Mouse (Mus musculus) ovary, postnatal 14 days (tissue): Measurements from ENCODE around the gene Tcl1b5.
"Not testable (repeated sequence)": the region's sequence is repeated elsewhere in the genome, so short reads cannot be mapped to it uniquely, and the experiment has no call there.

ENCODE experiments used
- DNase-seq: peaks from one replicate; pipeline ENCODE4 v3.0.0; 2022; ENCODE audit warnings: low spot score

Gene Tcl1b5

DNA sequence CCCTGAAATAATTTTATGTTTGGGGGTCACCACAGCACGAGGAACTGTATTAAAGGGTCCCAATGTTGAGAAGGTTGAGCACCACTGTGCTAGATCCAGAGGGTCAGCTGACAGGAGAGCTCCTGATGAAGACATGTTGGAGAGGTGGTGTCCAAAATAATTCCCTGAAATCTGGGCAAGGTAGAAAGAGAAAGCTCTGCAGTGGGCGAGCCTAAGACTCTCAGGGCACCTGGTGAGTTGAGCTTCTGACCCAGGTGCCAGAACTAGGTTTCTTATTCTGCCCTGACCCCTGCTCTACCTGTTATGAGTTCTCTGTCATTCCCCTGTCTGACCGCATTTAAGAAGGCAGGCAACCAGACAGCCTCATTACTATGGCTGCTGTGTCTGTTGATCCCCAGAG is at the start of gene Tcl1b5:
Gene Tcl1b5, plus strand, starts transcription at position 301 of the 400 bp plus-strand sequence.
- DNase-seq = not testable (repeated sequence)

DNA sequence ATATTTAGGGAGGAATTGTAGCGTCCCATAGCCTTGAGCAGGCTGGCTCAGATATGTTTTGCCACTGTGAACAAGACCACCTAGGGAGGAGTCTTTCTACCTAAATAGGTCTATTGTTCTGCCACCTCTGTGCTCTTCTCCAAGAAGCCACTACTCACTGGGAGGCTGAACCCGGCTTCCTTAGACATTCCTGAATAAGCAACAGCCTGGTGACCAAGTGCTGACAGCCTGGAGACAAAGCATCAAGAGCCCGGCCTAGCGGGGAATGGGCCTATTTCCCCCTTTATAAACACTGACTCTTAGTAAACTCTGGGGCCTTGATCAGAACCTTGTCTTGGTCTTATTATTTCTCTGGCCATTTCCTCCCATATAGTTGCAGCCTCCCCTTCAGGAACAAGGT is 49.6 kb upstream of the Tcl1b5 start:
- DNase-seq = no peak

DNA sequence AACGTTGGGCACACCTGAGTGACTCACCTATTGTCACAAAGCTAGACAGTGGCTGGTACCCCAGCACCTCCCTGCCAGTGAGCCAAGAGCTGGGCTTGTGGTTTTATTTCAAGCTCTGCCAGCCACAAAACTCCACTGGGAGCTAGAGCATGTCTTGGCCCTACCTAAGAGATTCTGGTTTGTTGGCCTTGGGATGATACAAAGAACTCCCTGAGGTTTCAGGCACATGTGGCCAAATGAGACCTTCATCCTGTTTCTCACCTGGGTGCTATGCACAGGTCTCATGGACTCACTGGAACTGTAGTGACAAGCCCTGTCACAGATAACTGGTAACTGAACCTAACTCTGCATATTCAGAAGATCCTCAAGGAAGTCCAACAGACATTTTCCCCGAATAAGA is 48.5 kb upstream of the Tcl1b5 start:
- no peak for DNase-seq

DNA sequence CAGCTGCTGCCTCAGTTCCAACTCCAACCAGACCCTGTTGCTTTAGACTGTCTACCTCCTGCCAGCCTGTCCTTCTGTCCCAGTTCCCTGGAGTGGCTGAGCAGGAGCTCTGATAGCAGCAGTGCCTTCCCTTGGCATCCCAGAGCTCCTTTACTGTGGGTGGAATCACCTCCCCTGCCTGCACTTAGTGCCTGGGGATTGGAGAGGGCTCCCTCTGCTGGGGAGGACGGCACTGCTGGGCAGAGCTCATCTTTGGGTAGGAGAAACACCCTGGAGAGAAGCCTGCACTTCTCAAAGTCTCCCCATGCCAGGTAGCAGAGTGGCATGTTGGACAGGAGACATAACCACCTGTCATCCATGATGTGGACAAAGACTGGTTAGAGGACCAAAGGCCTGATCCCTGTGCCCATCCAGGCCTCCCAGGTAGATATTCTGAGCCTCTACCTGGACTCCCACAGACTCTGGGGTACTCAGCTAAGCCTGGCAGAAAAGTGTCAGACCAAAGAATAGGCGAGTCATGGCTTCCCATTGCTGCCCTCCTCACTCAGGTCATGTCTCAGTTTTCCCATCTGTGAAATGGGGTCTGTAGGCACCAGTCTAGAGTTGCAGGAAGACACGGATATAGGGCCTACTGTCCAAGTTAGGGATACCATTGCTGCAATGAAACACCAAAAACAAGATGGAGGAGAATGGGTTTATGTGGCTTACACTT is 46.5 kb upstream of the Tcl1b5 start:
- DNase-seq = not testable (repeated sequence)

DNA sequence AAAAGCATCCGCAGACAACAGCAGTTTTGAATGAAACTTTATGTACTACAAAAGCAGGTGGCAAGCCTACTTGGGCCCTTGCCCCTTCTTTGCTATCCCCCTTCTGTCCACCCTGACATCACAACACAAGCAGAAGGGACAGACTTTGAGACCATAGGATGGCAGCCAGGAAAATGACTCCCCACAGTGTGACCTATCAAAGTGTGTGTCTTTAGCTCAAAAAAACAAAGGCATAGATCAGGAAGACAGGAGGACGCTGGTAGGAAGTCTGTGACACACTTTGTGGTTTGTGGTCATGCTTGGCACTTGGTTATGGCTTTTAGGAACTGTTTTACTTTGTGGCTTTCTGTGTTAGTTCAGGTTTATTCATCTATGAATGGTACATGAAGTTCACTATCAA is 42.0 kb upstream of the Tcl1b5 start:
- not testable (repeated sequence) for DNase-seq

DNA sequence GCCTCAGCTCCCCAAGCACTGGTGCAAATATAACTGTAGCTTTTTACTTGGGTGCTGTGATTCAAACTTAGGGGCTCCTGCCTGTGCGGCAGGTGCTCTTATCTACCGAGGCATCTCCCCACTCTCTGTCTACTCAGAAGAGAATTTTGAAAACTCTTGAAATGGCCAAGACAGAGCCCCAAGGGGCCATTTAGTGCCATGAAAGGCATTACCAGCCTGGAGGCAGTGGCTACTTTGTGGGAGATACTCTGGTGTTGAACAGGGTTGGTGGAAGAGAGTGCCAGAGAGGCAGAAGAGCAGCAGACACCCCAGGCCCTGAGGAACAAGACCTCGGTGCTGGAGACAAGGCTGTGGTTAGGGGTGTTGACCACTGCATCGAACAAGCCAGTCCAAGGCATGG is 41.3 kb upstream of the Tcl1b5 start:
- DNase-seq = not testable (repeated sequence)

DNA sequence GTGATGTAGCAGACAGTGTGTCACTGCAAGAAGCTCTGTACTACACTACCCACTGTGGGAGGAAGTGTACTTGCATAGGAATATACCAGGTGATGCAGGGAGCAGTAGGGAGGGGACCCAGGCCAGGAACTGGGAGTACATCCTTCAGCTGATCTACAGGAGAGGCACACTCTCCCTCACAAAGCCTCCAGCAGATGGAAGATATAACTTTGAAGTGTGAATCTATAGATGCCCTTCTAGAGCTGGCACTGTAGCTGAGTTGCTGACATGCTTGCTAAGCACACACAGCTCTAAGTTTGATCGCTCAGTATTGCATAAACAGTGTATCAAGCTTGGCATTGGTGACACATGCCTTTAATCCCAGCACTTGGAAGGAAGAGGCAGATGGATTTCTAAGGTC is 38.4 kb upstream of the Tcl1b5 start:
- not testable (repeated sequence) for DNase-seq

DNA sequence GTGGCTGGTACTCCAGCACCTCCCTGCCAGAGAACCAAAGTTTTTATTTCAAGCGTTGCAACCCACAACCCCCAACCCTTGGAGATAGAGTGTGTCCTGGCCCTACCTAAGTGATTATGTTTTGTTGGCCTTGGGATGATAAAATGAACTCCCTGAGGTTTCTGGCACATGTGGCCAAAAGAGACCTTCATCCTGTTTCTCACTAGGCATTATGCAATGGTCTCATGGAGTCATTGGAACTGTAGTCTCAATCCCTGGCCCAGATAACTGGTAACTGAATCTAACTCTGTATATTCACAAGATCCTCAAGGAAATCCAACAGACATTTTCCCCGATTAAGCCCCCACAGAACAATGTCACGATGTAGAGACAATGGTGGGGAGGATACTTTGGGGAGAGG is 33.0 kb upstream of the Tcl1b5 start:
- no peak for DNase-seq

DNA sequence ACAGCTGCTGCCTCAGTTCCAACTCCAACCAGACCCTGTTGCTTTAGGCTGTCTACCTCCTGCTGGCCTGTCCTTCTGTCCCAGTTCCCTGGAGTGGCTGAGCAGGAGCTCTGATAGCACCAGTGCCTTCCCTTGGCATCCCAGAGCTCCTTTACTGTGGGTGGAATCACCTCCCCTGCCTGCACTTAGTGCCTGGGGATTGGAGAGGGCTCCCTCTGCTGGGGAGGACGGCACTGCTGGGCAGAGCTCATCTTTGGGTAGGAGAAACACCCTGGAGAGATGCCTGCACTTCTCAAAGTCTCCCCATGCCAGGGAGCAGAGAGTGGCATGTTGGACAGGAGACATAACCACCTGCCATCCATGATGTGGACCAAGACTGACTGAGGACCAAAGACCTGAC is 31.2 kb upstream of the Tcl1b5 start:
- DNase-seq = not testable (repeated sequence)

DNA sequence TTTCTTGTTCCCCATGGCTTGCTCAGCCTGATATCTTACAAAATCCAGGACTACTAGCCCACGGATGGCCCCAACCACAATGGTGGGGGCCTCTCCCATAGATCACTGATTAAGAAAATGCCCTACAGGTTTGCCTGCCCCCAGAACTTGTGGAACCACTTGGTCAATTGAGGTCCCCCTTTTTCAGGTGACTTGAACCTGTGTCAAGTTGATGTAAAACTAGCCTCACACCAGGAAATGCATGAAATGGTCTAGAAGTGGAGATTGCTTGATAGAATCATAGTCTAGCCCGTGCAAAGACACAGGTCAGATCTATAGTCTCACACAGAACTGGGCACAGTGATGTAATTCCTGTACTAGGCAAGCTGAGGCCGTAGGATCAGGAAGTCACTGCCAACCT is 30.4 kb upstream of the Tcl1b5 start, which contains the start of gene Tcl1b2:
Gene Tcl1b2, plus strand, starts transcription at position 301 of the 400 bp plus-strand sequence.
- no peak for DNase-seq

DNA sequence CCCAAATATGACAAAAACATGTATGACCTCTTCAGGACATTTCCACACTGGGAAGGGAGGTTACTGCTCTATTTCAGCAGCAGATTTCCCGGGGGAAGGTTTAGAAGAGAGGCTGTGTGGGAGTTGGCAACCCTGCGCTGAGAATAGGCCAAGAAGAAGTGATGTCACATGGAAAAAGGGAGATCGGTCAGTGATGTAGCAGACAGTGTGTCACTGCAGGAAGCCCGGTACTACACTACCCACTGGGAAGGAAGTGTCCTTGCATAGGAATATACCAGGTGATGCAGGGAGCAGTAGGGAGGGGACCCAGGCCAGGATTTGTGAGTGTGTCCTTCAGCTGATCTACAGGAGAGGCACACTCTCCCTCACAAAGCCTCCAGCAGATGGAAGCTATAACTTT is 20.9 kb upstream of the Tcl1b5 start:
- peak; percentile 2 for DNase-seq

DNA sequence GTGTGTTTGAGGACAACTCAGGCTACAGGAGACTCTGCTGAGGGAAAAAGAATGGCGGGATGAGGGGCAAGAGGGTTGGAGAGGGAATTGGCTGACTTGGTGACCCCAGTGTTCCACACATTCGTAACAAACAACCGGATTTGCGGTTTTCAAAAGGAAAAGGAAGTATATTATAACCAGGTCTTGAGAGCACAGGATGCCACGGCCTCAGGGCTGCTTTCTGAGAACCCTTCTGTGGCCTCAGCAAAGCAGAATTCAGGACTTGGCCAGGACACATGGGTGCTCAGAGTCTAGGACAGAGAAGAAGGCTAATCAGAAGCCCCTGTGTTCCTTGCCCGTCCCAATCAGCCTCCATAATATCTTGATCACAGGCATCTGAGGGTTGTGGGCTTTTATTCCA is 17.3 kb upstream of the Tcl1b5 start:
- no peak for DNase-seq

DNA sequence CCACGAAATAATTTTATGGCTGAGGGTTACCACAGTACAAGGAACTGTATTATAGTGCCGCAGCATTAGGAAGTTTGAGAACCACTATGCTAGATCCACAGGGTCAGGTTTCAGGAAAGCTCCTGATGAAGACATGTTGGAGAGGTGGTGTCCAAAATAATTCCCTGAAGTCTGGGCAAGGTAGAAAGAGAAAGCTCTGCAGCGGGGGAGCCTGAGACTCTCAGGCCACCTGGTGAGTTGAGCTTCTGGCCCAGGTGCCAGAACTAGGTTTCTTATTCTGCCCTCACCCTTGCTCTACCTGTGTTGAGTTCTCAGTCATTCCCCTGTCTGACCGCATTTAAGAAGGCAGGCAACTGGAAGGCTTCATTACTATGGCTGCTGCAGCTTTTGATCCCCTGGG is 16.8 kb upstream of the Tcl1b5 start, which contains the start of gene Tcl1b1:
Gene Tcl1b1, plus strand, starts transcription at position 301 of the 400 bp plus-strand sequence.
- DNase-seq = no peak

DNA sequence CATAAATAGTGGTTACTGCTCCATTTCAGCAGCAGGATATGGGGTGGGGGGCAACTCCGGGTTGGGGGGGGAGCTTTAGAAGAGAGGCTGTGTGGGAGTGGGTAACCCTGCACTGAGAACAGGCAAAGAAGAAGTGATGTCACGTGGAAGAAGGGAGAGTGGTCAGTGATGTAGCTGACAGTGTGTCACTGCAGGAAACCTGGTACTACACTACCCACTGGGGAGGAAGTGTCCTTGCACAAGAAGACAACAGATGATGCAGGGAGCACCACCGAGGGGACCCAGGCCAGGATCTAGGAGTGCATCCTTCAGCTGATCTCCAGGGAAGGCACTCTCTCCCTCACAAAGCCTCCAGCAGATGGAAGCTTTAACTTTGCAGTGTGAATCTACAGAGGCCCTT is 9.4 kb upstream of the Tcl1b5 start:
- DNase-seq = no peak

DNA sequence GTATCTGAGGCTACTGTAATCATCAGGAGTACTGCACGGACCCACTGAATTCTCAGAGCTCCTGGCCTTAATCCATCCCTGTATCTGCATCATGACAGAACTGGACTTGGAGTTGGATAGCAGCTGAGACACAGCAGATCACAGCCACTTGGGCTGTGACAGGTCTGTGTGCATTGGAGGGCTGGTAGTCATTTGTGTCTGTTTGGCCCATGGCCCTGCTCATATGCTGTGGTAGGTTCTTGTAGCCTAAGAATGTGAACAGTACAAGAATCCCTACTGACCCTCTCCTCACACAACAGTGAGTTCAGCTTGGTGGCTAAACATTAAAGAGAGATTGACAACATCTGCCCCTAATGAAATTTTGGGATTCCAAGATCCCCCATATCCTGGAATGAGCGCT is 2.8 kb upstream of the Tcl1b5 start:
- DNase-seq = no peak

DNA sequence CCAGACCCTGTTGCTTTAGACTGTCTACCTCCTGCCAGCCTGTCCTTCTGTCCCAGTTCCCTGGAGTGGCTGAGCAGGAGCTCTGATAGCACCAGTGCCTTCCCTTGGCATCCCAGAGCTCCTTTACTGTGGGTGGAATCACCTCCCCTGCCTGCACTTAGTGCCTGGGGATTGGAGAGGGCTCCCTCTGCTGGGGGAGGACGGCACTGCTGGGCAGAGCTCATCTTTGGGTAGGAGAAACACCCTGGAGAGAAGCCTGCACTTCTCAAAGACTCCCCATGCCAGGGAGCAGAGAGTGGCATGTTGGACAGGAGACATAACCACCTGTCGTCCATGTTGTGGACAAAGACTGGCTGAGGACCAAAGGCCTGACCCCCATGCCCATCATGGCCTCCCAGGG is 1.8 kb upstream of the Tcl1b5 start:
- DNase-seq = peak; percentile 68

DNA sequence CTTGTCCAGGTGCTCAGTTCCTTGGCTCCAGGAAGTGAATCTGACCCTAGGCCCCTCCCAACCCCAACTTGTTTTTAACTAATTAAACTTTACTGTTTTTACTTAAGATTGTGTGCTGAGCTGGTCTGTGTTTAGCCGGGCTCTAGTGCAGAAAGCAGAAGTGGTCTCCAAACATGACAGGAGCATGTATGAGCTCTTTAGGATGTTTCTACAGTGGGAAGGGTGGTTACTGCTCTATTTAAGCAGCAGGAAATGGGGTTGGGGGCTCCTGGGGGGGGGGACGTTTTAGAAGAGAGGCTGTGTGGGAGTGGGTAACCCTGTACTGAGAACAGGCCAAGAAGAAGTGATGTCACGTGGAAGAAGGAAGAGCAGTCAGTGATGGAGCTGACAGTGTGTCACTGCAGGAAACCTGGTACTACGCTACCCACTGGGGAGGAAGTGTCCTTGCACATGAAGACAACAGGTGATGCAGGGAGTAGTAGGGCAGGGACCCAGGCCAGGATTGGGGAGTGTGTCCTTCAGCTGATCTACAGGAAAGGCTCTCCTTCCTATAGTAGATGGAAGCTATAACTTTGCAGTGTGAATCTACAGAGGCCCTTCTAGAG is 5.0 kb downstream of the Tcl1b5 start:
- not testable (repeated sequence) for DNase-seq

DNA sequence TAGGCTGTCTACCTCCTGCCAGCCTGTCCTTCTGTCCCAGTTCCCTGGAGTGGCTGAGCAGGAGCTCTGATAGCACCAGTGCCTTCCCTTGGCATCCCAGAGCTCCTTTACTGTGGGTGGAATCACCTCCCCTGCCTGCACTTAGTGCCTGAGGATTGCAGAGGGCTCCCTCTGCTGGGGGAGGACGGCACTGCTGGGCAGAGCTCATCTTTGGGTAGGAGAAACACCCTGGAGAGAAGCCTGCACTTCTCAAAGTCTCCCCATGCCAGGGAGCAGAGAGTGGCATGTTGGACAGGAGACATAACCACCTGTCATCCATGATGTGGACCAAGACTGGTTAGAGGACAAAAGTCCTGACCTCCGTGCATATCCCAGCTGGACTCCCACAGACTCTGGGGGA is 12.8 kb downstream of the Tcl1b5 start:
- DNase-seq = peak; percentile 4

DNA sequence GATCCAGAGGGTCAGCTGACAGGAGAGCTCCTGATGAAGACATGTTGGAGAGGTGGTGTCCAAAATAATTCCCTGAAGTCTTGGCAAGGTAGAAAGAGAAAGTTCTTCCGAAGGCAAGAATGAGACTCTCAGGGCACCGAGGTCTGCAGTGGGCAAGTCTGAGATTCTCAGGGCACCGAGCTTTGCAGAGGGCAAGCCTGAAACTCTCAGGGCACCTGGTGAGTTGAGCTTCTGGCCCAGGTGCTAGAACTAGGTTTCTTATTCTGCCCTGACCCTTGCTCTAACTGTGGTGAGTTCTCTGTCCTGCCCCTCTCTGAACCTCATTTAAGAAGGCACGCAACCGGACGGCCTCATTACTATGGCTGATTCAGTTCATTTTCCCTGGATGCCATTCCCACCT is 14.6 kb downstream of the Tcl1b5 start, which contains the start of gene Tcl1b3:
Gene Tcl1b3, plus strand, starts transcription at position 301 of the 400 bp plus-strand sequence.
- DNase-seq = not testable (repeated sequence)

DNA sequence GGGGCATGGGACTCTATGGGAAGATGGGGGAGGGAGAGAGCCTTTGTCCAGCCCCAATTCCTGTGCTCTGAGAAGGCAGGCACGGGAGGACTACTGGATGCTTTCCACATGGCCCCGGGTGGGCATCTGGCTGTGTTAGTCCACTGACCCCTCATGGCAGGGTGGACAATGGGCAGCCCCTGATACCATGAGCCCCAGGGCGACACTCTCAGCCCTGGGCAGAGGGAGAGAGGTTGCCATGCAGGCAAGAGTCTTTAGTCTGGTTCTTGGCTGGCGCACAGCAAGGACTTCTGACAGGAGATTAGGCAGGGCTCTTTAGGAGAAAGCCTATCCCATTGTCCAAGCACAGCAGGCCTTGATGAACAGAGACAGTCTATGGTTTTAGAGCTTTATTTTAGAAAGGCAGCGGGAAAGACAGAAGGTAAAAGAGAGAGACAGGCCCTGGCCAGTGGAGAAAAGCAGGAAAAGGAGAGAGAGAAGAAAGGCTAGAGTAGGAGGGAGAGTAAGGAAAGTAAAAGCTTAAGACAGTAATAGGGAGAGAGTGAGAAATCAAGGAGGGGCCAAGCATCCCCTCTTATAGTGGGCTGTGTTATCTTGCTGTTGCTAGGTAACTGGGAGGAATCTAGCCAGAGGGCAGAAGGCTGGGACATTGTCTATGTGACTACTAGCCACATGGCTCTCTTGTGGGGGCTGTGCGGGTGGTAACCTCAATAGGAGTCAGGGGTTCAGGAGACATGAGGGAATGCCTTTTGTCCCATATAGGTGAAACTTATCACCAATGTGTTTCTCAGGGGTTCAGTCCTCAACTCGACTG is 23.7 kb downstream of the Tcl1b5 start:
- DNase-seq = not testable (repeated sequence)

DNA sequence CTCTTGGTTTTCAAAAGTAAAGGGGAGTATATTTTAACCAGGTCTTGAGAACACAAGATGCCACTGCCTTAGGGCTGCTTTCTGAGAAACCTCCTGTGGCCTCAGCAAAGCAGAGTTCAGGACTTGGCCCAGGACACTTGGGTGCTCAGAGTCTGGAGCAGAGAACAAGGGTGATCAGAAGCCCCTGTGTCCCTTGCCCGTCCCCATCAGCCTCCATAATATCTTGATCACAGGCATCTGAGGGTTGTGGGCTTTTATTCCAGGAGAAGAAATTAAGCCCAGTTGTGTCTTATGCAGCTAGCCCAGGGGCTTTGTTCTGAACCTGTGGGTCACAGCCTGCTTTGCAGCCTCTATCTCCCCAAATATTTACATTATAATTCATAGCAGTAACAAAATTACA is 25.5 kb downstream of the Tcl1b5 start, which contains the start of gene Tcl1b4:
Gene Tcl1b4, plus strand, starts transcription at position 301 of the 400 bp plus-strand sequence.
- DNase-seq = not testable (repeated sequence)

DNA sequence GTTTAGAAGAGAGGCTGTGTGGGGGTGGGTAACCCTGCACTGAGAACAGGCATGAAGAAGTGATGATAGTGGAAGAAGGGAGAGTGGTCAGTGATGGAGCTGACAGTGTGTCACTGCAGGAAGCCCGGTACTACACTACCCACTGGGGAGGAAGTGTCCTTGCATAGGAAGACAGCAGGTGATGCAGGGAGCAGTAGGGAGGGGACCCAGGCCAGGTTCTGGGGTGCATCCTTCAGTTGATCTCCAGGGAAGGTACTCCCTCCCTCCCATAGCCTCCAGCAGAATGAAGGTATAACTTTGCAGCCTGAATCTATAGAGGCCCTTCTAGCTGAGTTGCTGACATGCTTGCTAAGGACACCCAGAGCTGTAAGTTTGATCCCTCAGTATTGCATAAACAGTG is 30.9 kb downstream of the Tcl1b5 start:
- DNase-seq = no peak

DNA sequence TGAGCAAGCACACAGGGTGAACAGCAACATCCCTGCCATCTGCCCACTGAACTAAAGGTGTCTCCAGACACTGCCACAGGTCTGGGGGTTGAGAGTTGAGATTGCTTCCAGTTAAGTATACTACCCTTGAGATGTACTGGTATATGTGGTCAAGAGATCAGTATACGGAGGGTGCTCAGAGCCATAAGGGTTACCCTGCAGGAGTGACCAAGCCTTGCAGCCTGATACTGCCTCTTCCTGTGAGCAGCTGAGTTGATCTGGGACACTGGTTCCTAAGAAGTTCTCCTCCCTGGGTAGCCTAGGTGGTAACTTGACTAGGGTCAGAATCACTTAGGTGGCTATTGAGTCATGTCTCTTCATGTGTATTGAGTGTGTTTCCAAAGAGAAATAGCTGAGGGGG is 32.3 kb downstream of the Tcl1b5 start:
- DNase-seq = no peak
